Mouse (Mus musculus): ENCODE data around the gene Trim67.

GRCm38 (mm10) chr8:124837956-124838355 lies 45.1 kb downstream of the Trim67 start:
- TF ChIP-seq CTCF (IDR thresholded peaks at IDR 0.05; ENCODE audit: borderline replicate concordance, insufficient read depth, low read depth, low read length) (no peak), POLR2A (IDR thresholded peaks at IDR 0.05; ENCODE audit: borderline replicate concordance, insufficient read depth, low read length) (no peak)
